Mouse (Mus musculus) CH12F3 (cell line): ENCODE results near the gene Hist2h3b.
"Not testable (repeated sequence)": the region's sequence is repeated elsewhere in the genome, so short reads cannot be mapped to it uniquely, and the experiment has no call there.

Source experiments
- in situ Hi-C: fragments of 300-500 bp; cut with MboI; formaldehyde crosslinking; loops from 2 replicates; pipeline ENCODE4 v1.14.3; 2020; ENCODE audit warnings: low sequenced_read_pairs

The Hist2h3b gene

DNA sequence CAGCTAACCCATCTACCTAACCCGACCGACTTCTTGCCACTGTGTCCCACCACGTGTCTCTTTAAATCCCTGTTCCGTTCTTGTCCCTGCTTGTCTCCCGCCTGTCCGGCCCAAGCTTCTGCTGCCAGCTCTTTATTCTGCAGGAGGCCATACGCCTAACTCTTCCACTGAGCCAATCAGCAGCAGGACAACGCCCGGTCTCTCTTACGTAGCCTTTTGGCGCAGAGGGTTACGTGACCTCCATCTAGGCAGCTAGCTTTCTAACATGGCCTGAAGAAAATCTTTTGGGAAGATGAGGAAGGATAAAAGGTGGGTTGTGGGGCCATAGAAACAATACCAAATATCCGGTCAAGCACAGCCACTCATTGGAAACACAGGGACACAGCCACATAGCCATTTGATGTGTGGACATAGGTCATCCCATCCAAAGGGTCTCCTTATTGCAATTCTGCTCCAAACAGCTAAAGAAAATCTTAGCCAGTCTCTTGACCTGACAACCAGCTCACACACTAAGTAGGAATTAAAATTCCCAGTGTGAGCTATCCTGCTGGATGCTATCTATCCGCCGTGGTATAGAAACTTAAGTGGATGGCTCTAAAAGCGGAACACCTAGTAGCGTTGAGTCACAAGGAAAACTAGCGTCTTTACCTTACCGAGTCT lies 6.1 kb upstream of the Hist2h3b start:
- in situ Hi-C loops, result no loop called here

DNA sequence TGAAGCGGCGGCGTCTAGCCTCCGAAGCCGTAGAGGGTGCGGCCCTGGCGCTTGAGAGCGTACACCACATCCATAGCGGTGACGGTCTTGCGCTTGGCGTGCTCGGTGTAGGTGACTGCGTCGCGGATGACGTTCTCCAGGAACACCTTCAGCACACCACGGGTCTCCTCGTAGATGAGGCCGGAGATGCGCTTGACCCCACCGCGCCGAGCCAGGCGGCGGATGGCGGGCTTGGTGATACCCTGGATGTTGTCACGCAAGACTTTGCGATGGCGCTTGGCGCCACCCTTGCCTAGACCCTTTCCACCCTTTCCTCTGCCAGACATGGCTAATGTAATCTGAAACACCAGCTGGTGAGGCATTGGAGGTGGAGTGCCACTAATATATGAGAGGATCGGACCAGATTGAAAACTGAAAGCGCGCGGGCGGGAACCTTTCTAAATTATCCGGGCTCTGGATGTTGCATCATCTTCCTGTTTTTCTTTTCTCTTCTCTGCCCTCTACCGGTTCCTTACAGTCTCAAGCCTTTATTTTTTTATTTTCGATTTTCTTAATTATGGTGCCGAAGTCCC lies 5.4 kb upstream of the Hist2h3b start, which contains the start of gene Hist2h4:
Gene Hist2h4, minus strand, starts transcription at position 333 of the 572 bp plus-strand sequence.
- in situ Hi-C loops, result no loop called here

- in situ Hi-C loops, result no loop called here
These were observed 4.7 kb upstream of the Hist2h3b start for GRCm38 (mm10) chr3:96263558-96264403.

GRCm38 (mm10) chr3:96264404-96264949 lies 4.0 kb upstream of the Hist2h3b start:
- in situ Hi-C loops, result no loop called here

DNA sequence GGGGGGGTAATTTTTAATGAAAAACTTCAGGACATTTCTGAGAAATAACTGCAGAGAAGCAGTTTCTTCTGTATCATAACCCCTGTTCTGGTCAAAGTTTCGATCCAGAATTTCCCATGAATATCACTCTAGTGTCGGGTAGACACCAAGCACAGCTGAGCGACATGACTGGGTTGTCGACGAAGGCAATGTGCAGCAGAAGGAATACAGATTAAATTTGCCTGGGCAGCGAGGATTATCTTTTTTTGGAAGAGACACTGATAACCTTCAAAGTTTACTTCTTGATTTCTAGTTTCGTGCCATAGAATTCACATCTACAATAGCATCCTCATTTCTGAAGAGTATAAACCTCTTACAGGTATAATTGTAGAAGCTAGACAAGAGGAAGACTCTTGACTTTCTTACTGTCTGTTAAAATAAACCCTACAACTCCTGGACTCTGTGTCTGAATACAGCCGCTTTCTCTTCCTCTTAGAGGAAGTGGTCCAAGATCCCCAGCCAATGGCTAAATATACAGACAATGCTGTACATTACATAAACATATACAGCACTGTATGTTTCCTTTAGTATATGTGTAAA lies 2.2 kb upstream of the Hist2h3b start:
- in situ Hi-C loops, result no loop called here

GRCm38 (mm10) chr3:96267541-96267940 lies 913 bp upstream of the Hist2h3b start:
- in situ Hi-C loops, result no loop called here

GRCm38 (mm10) chr3:96268776-96269378 lies 423 bp downstream of the Hist2h3b start:
- in situ Hi-C loops, result not testable (repeated sequence)

GRCm38 (mm10) chr3:96269511-96270474 lies 1.3 kb downstream of the Hist2h3b start, which contains the start of gene Hist2h2bb:
Hist2h2bb (plus strand) TSS chr3:96269752.
- in situ Hi-C loops, result no loop called here

DNA sequence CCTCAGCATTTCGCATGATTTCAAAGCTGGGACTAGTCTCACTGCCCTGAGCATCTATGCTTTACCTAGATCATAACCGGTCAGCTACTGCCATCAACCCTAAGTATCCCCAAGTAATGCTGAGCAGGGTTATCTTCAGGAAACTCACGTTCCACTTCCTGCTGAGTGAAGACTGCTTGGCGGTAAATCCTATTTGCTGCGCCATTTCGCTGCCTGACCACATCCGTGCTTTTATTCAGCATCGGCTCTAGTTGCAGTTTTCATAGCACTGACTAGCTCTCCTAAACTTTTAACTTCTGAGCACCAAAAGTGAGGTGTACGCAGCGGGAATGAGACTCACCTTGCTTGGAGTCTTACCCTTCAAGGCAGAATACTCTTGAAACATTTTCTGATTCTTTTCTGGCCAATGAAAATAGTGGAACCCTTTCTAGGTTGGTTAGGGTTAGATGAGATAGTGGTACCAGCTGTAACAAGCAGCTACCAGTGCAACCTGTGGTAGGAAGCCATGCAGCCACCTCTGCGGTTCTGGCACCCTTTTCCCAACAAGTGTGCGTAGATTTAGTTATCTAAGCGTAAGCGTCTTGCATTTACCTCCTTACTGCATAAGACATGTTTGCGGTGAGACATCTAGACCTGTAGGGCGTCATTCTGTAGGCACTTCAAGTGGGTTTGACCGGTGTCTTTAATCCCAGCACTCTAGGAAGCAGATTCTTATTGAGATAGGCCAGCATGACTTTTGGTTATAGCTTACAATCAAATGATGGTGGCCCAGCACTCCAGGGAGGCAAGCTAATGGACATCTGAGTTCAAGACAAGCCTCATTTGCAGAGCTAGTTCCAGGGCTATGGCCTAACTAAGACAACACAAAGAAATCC lies 5.4 kb downstream of the Hist2h3b start:
- in situ Hi-C loops, result no loop called here

DNA sequence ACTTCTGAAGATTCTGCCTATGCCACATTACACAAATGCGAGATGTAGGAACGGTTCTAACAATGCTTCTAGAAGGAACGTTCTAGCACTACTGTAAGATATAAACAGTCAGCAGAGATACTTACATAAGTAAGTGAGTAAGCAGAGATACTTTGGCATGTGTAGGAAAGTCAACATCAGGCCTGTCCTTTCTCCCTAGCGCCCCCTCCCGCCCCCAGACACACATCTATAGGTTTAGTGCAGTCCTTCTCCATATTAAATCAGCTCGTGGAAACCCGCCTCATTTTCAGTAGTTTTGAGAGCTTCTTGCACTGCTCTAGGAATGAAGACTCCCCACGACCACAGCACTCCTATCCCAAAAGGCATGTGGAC lies 9.0 kb downstream of the Hist2h3b start:
- in situ Hi-C loops, result no loop called here

- in situ Hi-C loops, result no loop called here
These were observed 9.6 kb downstream of the Hist2h3b start for GRCm38 (mm10) chr3:96277800-96278624.

DNA sequence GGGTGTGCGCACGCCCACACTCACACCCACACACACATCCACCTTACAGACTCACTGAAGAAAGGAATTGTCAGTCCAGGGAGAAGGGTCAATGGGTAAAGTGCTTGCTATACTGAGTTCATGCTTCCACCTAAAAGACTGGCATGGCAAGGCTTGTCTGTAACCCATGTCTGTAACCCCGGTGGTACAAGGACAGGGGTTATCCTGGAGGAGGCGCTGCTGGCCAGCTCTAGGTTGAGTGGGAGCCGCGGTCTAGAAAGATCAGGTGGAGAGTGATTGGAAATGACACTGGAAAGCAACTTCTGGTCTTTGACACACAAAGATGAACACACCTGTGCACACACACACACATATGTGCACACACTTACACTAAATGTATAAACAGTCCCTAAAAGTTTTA lies 12.2 kb downstream of the Hist2h3b start:
- in situ Hi-C loops, result no loop called here

GRCm38 (mm10) chr3:96284457-96284856 lies 16.0 kb downstream of the Hist2h3b start:
- in situ Hi-C loops, result no loop called here

DNA sequence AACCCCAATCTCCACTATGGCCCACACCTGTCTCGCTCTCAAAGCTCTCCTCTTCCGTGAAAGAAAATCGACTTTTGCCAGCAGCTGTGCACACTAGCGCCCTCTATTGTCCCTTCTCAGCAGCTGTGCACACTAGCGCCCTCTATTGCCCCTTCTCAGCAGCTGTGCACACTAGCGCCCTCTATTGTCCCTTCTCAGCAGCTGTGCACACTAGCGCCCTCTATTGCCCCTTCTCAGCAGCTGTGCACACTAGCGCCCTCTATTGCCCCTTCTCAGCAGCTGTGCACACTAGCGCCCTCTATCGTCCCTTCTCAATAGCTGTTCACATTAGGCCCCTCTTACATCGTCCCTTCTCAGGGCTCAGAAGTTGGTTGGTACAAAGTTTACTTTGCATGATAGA lies 18.9 kb downstream of the Hist2h3b start:
- in situ Hi-C loops, result not testable (repeated sequence)

DNA sequence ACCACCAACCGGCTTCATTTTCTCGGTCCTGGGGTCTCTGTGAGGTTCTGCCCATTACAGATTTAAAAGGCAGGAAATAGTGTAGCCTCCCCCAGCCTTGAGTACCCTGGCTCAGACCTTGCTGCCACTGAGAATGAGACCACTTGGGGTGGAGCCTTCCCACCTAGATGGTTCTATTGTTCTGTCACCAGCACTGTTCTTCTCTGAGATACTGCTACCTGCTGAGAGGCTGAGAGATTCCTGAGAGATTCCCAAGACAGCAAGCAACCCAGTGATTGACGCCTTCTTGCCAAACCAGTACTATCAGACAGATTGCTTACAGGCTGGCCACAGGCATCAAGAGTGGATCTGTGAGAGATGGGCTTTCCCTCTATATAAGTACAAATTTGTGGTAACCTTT lies 20.7 kb downstream of the Hist2h3b start:
- in situ Hi-C loops, result no loop called here

DNA sequence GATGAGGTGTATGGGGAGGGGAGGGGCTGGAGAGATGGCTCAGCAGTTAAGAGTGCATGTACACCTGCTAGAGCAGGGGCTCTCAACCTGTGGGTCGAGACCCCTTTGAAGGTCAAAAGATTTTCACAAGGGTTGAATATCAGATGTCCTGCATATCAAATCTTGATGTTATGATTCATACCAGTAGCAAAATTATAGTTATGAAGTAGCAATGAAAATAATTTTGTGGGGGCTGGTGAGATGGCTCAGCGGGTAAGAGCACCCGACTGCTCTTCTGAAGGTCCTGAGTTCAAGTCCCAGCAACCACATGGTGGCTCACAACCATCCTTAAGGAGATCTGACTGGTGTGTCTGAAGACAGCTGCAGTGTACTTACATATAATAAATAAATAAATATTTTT lies 22.3 kb downstream of the Hist2h3b start:
- in situ Hi-C loops, result not testable (repeated sequence)

- in situ Hi-C loops, result no loop called here
These were observed 24.2 kb downstream of the Hist2h3b start for GRCm38 (mm10) chr3:96292641-96293040.

DNA sequence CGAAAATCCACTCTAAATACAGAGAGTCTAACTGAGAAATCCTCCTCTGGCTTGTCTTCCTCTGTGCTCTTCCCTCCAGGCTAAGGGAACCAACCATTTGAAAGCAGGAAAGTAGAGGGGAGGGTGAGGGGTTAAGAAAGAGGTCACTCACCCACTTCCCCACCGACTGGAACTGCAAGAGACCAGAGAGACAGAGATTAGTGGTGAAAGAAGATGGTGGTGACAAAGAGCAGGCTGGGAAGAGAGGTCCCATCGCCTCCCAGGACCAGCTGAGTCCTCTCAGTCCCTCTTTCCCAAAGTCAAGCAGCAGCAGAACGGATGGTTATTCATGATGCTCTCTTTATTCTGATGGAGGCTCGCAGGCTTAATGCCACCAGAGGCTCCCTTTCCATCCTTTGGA lies 24.9 kb downstream of the Hist2h3b start:
- in situ Hi-C loops, result no loop called here
